Mouse (Mus musculus): ENCODE measurements at regions not wholly inside any gene's neighbourhood (a gene's known extent, or its start where the extent isn't known, plus 50 kb on each side); places are given as distances from the start of the nearest gene placed in this dataset.

- H3K36me3 ChIP-seq (ENCODE audit: insufficient read depth), result no peaks in the 10 kb centered on the region
- no peaks in the 10 kb centered on the region for H3K4me1 ChIP-seq (ENCODE audit: insufficient read depth)
- H3K9ac ChIP-seq, result no peak overlapping the region
- H3K27me3 ChIP-seq (ENCODE audit: insufficient read depth, low read length), result no peaks in the 10 kb centered on the region
- H3K9me3 ChIP-seq (ENCODE audit: low read length), result no peaks in the 10 kb centered on the region
- no peak overlapping the region for H3K27ac ChIP-seq (ENCODE audit: low read depth, low read length)
- no peak overlapping the region for H3K4me2 ChIP-seq (ENCODE audit: low read depth)
- TF ChIP-seq CTCF (IDR thresholded peaks at IDR 0.05; ENCODE audit: low read depth), result no peak
- no peak overlapping the region for H3K4me3 ChIP-seq (ENCODE audit: low read depth, low read length)
- no peak for DNase-seq
- WGBS, result 59% methylated on average over 4 of the region's 4 CpGs
- no peak; the same call in 1 of the 2 replicates for ATAC-seq
Measured at GRCm38 (mm10) chr16:47205339-47205738, 707.0 kb upstream of the Nectin3 start.

GRCm38 (mm10) chr16:47204672-47205307 is 706.5 kb upstream of the Nectin3 start:
- Histone ChIP-seq H3K4me3 (ENCODE audit: low read depth, low read length) (no peak overlapping the region), H3K9ac (no peak overlapping the region), H3K36me3 (ENCODE audit: insufficient read depth) (no peaks in the 10 kb centered on the region), H3K27ac (ENCODE audit: low read depth, low read length) (0 out of 2 replicates have a peak overlapping the region, but pooled peaks have one; percentile 9), H3K9me3 (ENCODE audit: low read length) (no peaks in the 10 kb centered on the region), H3K4me1 (ENCODE audit: insufficient read depth) (no peaks in the 10 kb centered on the region), H3K4me2 (ENCODE audit: low read depth) (no peak overlapping the region), H3K27me3 (ENCODE audit: insufficient read depth, low read length) (no peaks in the 10 kb centered on the region)
- peak; percentile 70; the same call in 1 of the 2 replicates for ATAC-seq
- no peak for DNase-seq
- no peak for TF ChIP-seq CTCF (IDR thresholded peaks at IDR 0.05; ENCODE audit: low read depth)
- 70% methylated on average over 3 of the region's 3 CpGs for WGBS

GRCm38 (mm10) chr16:47204031-47204430 is 705.7 kb upstream of the Nectin3 start:
- TF ChIP-seq CTCF (IDR thresholded peaks at IDR 0.05; ENCODE audit: low read depth), result no peak
- Histone ChIP-seq H3K4me1 (ENCODE audit: insufficient read depth) (no peaks in the 10 kb centered on the region), H3K27ac (ENCODE audit: low read depth, low read length) (no peak overlapping the region), H3K36me3 (ENCODE audit: insufficient read depth) (no peaks in the 10 kb centered on the region), H3K9me3 (ENCODE audit: low read length) (no peaks in the 10 kb centered on the region), H3K4me3 (ENCODE audit: low read depth, low read length) (no peak overlapping the region), H3K4me2 (ENCODE audit: low read depth) (no peak overlapping the region), H3K27me3 (ENCODE audit: insufficient read depth, low read length) (no peaks in the 10 kb centered on the region), H3K9ac (no peak overlapping the region)
- DNase-seq, result no peak
- ATAC-seq, result no peak

- DNase-seq (no peak), ATAC-seq (no peak)
- H3K4me3 ChIP-seq (ENCODE audit: low read depth, low read length), result no peak overlapping the region
- no peaks in the 10 kb centered on the region for H3K9me3 ChIP-seq (ENCODE audit: low read length)
- H3K27me3 ChIP-seq (ENCODE audit: insufficient read depth, low read length), result no peaks in the 10 kb centered on the region
- no peak overlapping the region for H3K4me2 ChIP-seq (ENCODE audit: low read depth)
- no peak overlapping the region for H3K27ac ChIP-seq (ENCODE audit: low read depth, low read length)
- 95% methylated on average over 3 of the region's 3 CpGs for WGBS
- H3K9ac ChIP-seq, result no peak overlapping the region
- H3K4me1 ChIP-seq (ENCODE audit: insufficient read depth), result no peaks in the 10 kb centered on the region
- no peak for TF ChIP-seq CTCF (IDR thresholded peaks at IDR 0.05; ENCODE audit: low read depth)
- no peaks in the 10 kb centered on the region for H3K36me3 ChIP-seq (ENCODE audit: insufficient read depth)
Measured at GRCm38 (mm10) chr16:47171444-47172182, 673.3 kb upstream of the Nectin3 start.

- Histone ChIP-seq H3K9ac (no peak overlapping the region), H3K4me2 (ENCODE audit: low read depth) (no peak overlapping the region), H3K27me3 (ENCODE audit: insufficient read depth, low read length) (no peaks in the 10 kb centered on the region), H3K4me3 (ENCODE audit: low read depth, low read length) (no peak overlapping the region), H3K36me3 (ENCODE audit: insufficient read depth) (no peaks in the 10 kb centered on the region), H3K4me1 (ENCODE audit: insufficient read depth) (no peaks in the 10 kb centered on the region), H3K9me3 (ENCODE audit: low read length) (no peaks in the 10 kb centered on the region), H3K27ac (ENCODE audit: low read depth, low read length) (no peak overlapping the region)
- DNase-seq (no peak), ATAC-seq (no peak)
- no peak for TF ChIP-seq CTCF (IDR thresholded peaks at IDR 0.05; ENCODE audit: low read depth)
- WGBS, result 72% methylated on average over 2 of the region's 2 CpGs
Measured at GRCm38 (mm10) chr16:47164573-47164972, 666.2 kb upstream of the Nectin3 start.
